Mouse (Mus musculus): Measurements from ENCODE around the gene Zfp553. TPM values are rescaled to one million over a fixed set of nuclear protein-coding genes. Genes with fewer than 3 reads are reported as not detected.

Gene Zfp553
- polyA plus RNA-seq, 1 experiment from 2014 or later: 18.5 TPM

- H3K36me3 ChIP-seq (ENCODE audit: control insufficient read depth, insufficient read depth, low read length): no peaks in the 10 kb centered on the region
- peak overlapping the region; percentile 11 for H3K4me3 ChIP-seq (ENCODE audit: low read depth, low read length)
- H3K9me3 ChIP-seq (ENCODE audit: control insufficient read depth, low read length): no peaks in the 10 kb centered on the region
- ATAC-seq (replicated peaks; ENCODE audit: low FRiP score, low TSS enrichment, low read depth): peak; percentile 37
- WGBS: 22% methylated on average over 33 of the region's 33 CpGs
- peak; percentile 81 for DNase-seq (ENCODE audit: low spot score)
- H3K4me2 ChIP-seq (ENCODE audit: low read length): peak overlapping the region; percentile 47
- no peaks in the 10 kb centered on the region; the same call in 1 of the 2 replicates for H3K4me1 ChIP-seq (replicated peaks; ENCODE audit: control insufficient read depth, insufficient read depth, low read length)
- H3K27me3 ChIP-seq (replicated peaks; ENCODE audit: control insufficient read depth, insufficient read depth, low read length): no peaks in the 10 kb centered on the region
- H3K27ac ChIP-seq (ENCODE audit: low read depth): no peak overlapping the region
- H3K9ac ChIP-seq (ENCODE audit: low read length): peak overlapping the region; percentile 2; the same call in 1 of the 2 replicates
Measured at GRCm38 (mm10) chr7:127214981-127215871, 17.6 kb upstream of the Zfp553 start.

GRCm38 (mm10) chr7:127216307-127216706 lies 16.6 kb upstream of the Zfp553 start:
- H3K4me2 ChIP-seq (ENCODE audit: low read length): no peak overlapping the region
- no peaks in the 10 kb centered on the region for H3K36me3 ChIP-seq (ENCODE audit: control insufficient read depth, insufficient read depth, low read length)
- no peak overlapping the region for H3K9ac ChIP-seq (ENCODE audit: low read length)
- H3K9me3 ChIP-seq (ENCODE audit: control insufficient read depth, low read length): no peaks in the 10 kb centered on the region
- H3K4me3 ChIP-seq (ENCODE audit: low read depth, low read length): no peak overlapping the region
- no peaks in the 10 kb centered on the region for H3K27me3 ChIP-seq (replicated peaks; ENCODE audit: control insufficient read depth, insufficient read depth, low read length)
- H3K27ac ChIP-seq (ENCODE audit: low read depth): no peak overlapping the region
- ATAC-seq (replicated peaks; ENCODE audit: low FRiP score, low TSS enrichment, low read depth) (no peak), DNase-seq (ENCODE audit: low spot score) (no peak)
- H3K4me1 ChIP-seq (replicated peaks; ENCODE audit: control insufficient read depth, insufficient read depth, low read length): no peaks in the 10 kb centered on the region; the same call in 1 of the 2 replicates
- 93% methylated on average over 4 of the region's 5 CpGs for WGBS

DNA sequence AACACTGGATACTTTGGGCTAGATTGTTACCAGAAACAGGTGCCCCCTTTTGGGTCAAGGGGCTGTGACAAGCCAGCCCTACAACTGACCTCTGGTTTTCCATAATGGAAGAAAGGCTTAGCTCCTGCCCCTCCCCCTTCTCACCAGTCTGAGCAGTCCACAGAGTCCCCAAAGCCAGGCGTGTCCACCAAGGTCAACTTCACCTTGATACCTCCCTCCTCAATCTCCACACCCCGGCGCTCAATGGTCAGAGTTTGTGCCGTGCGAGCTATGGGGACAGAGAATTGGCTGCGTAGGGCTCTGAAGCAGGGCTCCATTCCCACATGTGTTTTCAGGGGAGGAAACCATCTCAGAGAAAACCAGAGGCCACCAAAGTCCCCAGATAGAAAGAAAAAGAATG lies 15.4 kb upstream of the Zfp553 start:
- H3K9me3 ChIP-seq (ENCODE audit: control insufficient read depth, low read length): no peaks in the 10 kb centered on the region
- H3K27ac ChIP-seq (ENCODE audit: low read depth): no peak overlapping the region
- no peak overlapping the region for H3K4me2 ChIP-seq (ENCODE audit: low read length)
- H3K4me1 ChIP-seq (replicated peaks; ENCODE audit: control insufficient read depth, insufficient read depth, low read length): no peaks in the 10 kb centered on the region; the same call in 1 of the 2 replicates
- no peaks in the 10 kb centered on the region for H3K36me3 ChIP-seq (ENCODE audit: control insufficient read depth, insufficient read depth, low read length)
- ATAC-seq (replicated peaks; ENCODE audit: low FRiP score, low TSS enrichment, low read depth) (no peak), DNase-seq (ENCODE audit: low spot score) (no peak)
- H3K4me3 ChIP-seq (ENCODE audit: low read depth, low read length): no peak overlapping the region
- no peak overlapping the region for H3K9ac ChIP-seq (ENCODE audit: low read length)
- 85% methylated on average over 6 of the region's 6 CpGs for WGBS
- no peaks in the 10 kb centered on the region for H3K27me3 ChIP-seq (replicated peaks; ENCODE audit: control insufficient read depth, insufficient read depth, low read length)

- H3K4me3 ChIP-seq (ENCODE audit: low read depth, low read length): no peak overlapping the region
- 72% methylated on average over 10 of the region's 10 CpGs for WGBS
- no peak overlapping the region for H3K27ac ChIP-seq (ENCODE audit: low read depth)
- DNase-seq (ENCODE audit: low spot score): no peak
- no peaks in the 10 kb centered on the region for H3K36me3 ChIP-seq (ENCODE audit: control insufficient read depth, insufficient read depth, low read length)
- no peak overlapping the region for H3K9ac ChIP-seq (ENCODE audit: low read length)
- H3K9me3 ChIP-seq (ENCODE audit: control insufficient read depth, low read length): no peaks in the 10 kb centered on the region
- ATAC-seq (replicated peaks; ENCODE audit: low FRiP score, low TSS enrichment, low read depth): no peak
- no peaks in the 10 kb centered on the region; the same call in 1 of the 2 replicates for H3K4me1 ChIP-seq (replicated peaks; ENCODE audit: control insufficient read depth, insufficient read depth, low read length)
- H3K4me2 ChIP-seq (ENCODE audit: low read length): no peak overlapping the region
- H3K27me3 ChIP-seq (replicated peaks; ENCODE audit: control insufficient read depth, insufficient read depth, low read length): no peaks in the 10 kb centered on the region
Measured at GRCm38 (mm10) chr7:127217901-127218642, 14.8 kb upstream of the Zfp553 start.

DNA sequence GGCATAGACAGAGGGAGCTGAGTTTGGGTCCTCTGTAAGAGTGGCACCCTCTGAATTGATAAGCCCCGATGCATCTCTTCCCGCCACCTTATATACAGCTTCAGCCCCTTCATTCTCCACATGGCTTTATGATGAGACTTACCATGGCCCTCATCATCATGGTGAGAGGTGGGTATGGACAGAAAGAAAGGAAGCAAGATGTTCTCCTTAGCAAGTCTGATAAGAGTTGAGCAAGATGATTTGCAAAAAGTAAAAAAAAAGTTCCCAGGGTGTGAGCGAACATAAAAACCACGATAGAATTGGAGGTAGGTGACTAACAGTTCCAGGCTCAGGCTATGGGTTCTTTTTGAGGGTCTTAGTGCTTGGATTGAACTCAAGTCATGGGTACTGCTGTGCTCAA lies 14.2 kb upstream of the Zfp553 start:
- 88% methylated on average over 4 of the region's 4 CpGs for WGBS
- ATAC-seq (replicated peaks; ENCODE audit: low FRiP score, low TSS enrichment, low read depth): no peak
- no peaks in the 10 kb centered on the region for H3K27me3 ChIP-seq (replicated peaks; ENCODE audit: control insufficient read depth, insufficient read depth, low read length)

GRCm38 (mm10) chr7:127220440-127220839 lies 12.4 kb upstream of the Zfp553 start:
- Histone ChIP-seq H3K4me2 (ENCODE audit: low read length) (no peak overlapping the region), H3K27me3 (replicated peaks; ENCODE audit: control insufficient read depth, insufficient read depth, low read length) (no peaks in the 10 kb centered on the region), H3K4me3 (ENCODE audit: low read depth, low read length) (no peak overlapping the region), H3K36me3 (ENCODE audit: control insufficient read depth, insufficient read depth, low read length) (no peaks in the 10 kb centered on the region), H3K9ac (ENCODE audit: low read length) (no peak overlapping the region), H3K27ac (ENCODE audit: low read depth) (no peak overlapping the region), H3K9me3 (ENCODE audit: control insufficient read depth, low read length) (no peaks in the 10 kb centered on the region), H3K4me1 (replicated peaks; ENCODE audit: control insufficient read depth, insufficient read depth, low read length) (no peaks in the 10 kb centered on the region)
- DNase-seq (ENCODE audit: low spot score) (no peak), ATAC-seq (replicated peaks; ENCODE audit: low FRiP score, low TSS enrichment, low read depth) (no peak)
- 69% methylated on average over 6 of the region's 6 CpGs for WGBS

More for the DNA sequence above, 14.2 kb upstream of the Zfp553 start:
- H3K9ac ChIP-seq (ENCODE audit: low read length): no peak overlapping the region
- H3K4me1 ChIP-seq (replicated peaks; ENCODE audit: control insufficient read depth, insufficient read depth, low read length): no peaks in the 10 kb centered on the region; the same call in 1 of the 2 replicates
- H3K9me3 ChIP-seq (ENCODE audit: control insufficient read depth, low read length): no peaks in the 10 kb centered on the region
- no peak for DNase-seq (ENCODE audit: low spot score)
- H3K27ac ChIP-seq (ENCODE audit: low read depth): no peak overlapping the region
- H3K4me3 ChIP-seq (ENCODE audit: low read depth, low read length): no peak overlapping the region
- H3K4me2 ChIP-seq (ENCODE audit: low read length): no peak overlapping the region
- no peaks in the 10 kb centered on the region for H3K36me3 ChIP-seq (ENCODE audit: control insufficient read depth, insufficient read depth, low read length)

- no peaks in the 10 kb centered on the region for H3K27me3 ChIP-seq (replicated peaks; ENCODE audit: control insufficient read depth, insufficient read depth, low read length)
- H3K36me3 ChIP-seq (ENCODE audit: control insufficient read depth, insufficient read depth, low read length): no peaks in the 10 kb centered on the region
- H3K9me3 ChIP-seq (ENCODE audit: control insufficient read depth, low read length): no peaks in the 10 kb centered on the region
- ATAC-seq (replicated peaks; ENCODE audit: low FRiP score, low TSS enrichment, low read depth): no peak
- no peak overlapping the region for H3K27ac ChIP-seq (ENCODE audit: low read depth)
- WGBS: 94% methylated on average over 3 of the region's 3 CpGs
- no peak overlapping the region for H3K9ac ChIP-seq (ENCODE audit: low read length)
- no peaks in the 10 kb centered on the region for H3K4me1 ChIP-seq (replicated peaks; ENCODE audit: control insufficient read depth, insufficient read depth, low read length)
- H3K4me3 ChIP-seq (ENCODE audit: low read depth, low read length): no peak overlapping the region
- H3K4me2 ChIP-seq (ENCODE audit: low read length): no peak overlapping the region
- DNase-seq (ENCODE audit: low spot score): no peak
Measured at GRCm38 (mm10) chr7:127223106-127223505, 9.8 kb upstream of the Zfp553 start.

GRCm38 (mm10) chr7:127223515-127224478 lies 9.1 kb upstream of the Zfp553 start:
- H3K4me2 ChIP-seq (ENCODE audit: low read length): no peak overlapping the region
- no peaks in the 10 kb centered on the region for H3K9me3 ChIP-seq (ENCODE audit: control insufficient read depth, low read length)
- no peak overlapping the region for H3K4me3 ChIP-seq (ENCODE audit: low read depth, low read length)
- H3K36me3 ChIP-seq (ENCODE audit: control insufficient read depth, insufficient read depth, low read length): no peaks in the 10 kb centered on the region
- H3K27ac ChIP-seq (ENCODE audit: low read depth): no peak overlapping the region
- ATAC-seq (replicated peaks; ENCODE audit: low FRiP score, low TSS enrichment, low read depth): no peak
- H3K4me1 ChIP-seq (replicated peaks; ENCODE audit: control insufficient read depth, insufficient read depth, low read length): no peaks in the 10 kb centered on the region
- no peak for DNase-seq (ENCODE audit: low spot score)
- WGBS: 70% methylated on average over 6 of the region's 6 CpGs
- H3K27me3 ChIP-seq (replicated peaks; ENCODE audit: control insufficient read depth, insufficient read depth, low read length): no peaks in the 10 kb centered on the region
- H3K9ac ChIP-seq (ENCODE audit: low read length): no peak overlapping the region
